Mouse (Mus musculus) embryo, embryonic 11.5 days (tissue): ENCODE data around the gene Gm3435.
"Not testable (repeated sequence)": the region's sequence is repeated elsewhere in the genome, so short reads cannot be mapped to it uniquely, and the experiment has no call there.

ENCODE experiments used
- DNase-seq: peaks from one replicate; pipeline ENCODE4 v3.0.0-alpha.2; 2012; ENCODE audit warnings: low read depth, low spot score

Gm3435 gene

DNA sequence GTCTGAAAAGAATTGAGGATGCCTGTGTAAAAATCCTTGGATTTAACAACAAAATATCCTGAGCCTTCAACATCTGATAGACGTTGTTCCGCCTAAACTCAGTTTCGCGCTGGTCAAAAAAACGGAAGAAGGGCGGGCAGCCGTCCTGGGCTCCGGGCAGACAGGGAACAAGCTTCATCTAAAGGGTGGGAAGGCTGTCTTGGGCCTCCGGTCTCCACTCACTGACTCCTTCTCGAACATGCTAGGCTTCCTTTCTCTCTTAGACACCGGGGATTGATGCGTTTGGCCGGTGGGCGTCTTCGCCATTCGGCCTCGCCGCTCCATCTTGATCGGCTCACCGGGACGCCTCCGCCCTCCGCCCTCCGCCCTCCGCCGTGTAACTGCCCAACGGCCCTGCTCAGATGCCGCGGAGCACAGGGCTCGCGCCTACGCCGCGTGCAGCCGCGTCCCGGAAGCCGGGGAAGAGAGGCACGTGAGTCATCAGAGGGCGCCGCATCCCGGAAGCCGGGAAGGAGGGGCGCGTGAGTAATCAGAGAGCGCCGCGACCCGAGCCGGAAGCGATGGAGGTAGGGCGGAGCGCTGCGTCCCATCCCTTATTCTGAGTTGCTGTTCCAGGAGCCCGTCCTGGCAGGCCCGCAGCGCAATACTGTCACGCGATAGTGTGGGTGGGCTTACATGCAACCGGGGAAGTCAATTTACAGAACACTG lies at the start of gene Gm3435:
Gene Gm3435 (plus strand): TSS at position 471 of the 708 bp plus-strand sequence.
- DNase-seq, result not testable (repeated sequence)

GRCm38 (mm10) chr17:14960520-14960919 lies 49.5 kb upstream of the Gm3435 start:
- DNase-seq, result no peak

DNA sequence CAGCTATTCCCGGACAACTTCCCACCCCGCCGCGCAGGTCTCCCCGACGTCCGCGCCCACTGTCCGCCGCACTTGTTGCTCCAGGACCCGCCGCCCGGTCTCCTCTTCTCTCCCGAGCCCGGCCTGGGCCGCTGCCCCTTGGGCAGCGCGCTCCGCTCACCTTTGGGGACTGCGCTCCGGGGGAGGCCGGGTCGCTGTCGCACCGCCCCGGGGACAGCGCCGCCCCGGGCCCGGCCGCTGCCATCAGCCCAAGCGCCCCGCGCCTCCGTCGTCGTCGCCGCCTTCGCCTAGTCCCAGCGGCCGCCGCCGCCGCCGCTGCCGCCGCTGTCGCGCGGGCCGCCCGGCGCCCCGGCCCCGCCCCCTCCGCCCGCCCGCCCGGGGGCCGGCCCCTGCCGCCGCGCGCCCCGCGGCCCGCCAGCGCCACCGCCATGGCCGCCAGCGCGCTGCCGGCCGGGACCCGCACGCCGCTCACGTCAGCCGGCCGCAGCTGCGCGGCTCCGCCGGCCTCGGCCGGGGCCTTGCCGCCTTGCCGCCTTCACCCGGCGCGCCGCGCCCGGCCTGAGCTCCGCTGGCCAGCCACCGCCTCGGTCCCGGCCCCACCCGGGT lies 48.9 kb upstream of the Gm3435 start, which contains the start of gene Phf10:
Gene Phf10 (minus strand): TSS at position 323 of the 606 bp plus-strand sequence.
- not testable (repeated sequence) for DNase-seq

DNA sequence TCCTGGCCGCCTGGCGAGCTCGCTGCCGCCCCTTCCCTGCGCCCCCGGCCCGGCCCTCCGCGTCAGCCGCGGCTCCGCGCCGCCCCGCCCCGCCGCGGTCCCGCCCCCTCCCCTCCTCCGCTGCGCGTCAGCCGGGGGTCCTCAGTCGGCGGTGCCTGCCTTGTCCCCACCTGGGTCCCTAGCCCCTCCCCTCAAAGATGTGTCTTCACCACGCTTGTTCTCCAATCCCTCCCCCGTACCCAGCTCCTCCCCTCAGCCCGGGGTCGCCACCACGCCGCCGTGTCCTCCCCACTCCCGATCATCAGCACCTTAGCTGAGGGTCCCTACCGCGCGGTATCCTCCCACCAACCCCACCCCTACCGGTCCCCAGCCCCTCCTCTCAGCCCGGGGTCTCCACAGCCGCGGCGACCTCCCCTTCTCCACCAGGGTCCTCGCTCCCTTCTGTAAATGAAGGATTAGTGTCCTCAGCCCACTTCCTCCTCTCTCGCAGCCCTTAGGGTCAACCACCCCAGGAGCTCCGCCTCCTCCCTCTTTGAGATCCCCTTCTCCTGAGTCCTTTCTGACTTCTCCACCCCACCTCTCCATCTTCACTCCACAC lies 48.3 kb upstream of the Gm3435 start:
- not testable (repeated sequence) for DNase-seq

DNA sequence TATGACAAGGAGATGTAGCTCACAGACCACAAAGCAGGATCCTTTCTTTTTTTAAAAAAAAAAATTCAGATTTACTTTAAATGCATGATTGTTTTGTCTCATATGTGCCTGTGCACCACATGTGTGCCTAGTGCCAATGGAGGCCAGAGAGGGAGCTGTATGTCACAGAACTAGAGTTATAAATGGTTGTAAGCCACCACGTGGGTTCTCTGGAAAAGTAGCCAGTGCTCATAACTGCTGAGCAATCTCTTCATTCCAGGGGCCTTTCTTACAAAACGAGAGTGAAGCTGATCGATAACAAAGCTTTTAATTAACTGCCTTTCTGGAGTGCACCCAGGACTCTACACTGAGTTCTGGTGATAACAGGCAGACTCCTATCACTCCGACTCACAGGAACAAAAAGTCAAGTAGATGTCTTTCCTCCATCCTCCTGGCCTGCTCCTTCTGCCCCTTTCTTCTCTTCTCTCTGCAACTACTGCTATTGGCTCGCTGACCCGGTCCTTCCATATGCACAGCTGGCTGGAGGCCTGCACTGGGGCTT lies 41.5 kb upstream of the Gm3435 start:
- DNase-seq, result not testable (repeated sequence)

GRCm38 (mm10) chr17:14977718-14978361 lies 32.1 kb upstream of the Gm3435 start:
- not testable (repeated sequence) for DNase-seq

- DNase-seq, result not testable (repeated sequence)
These were observed 31.5 kb upstream of the Gm3435 start, which contains the start of the genes 9030025P20Rik and Gm3417 for GRCm38 (mm10) chr17:14978362-14979038. 9030025P20Rik (plus strand) TSS chr17:14978468. Gm3417 (minus strand) TSS chr17:14978790.

DNA sequence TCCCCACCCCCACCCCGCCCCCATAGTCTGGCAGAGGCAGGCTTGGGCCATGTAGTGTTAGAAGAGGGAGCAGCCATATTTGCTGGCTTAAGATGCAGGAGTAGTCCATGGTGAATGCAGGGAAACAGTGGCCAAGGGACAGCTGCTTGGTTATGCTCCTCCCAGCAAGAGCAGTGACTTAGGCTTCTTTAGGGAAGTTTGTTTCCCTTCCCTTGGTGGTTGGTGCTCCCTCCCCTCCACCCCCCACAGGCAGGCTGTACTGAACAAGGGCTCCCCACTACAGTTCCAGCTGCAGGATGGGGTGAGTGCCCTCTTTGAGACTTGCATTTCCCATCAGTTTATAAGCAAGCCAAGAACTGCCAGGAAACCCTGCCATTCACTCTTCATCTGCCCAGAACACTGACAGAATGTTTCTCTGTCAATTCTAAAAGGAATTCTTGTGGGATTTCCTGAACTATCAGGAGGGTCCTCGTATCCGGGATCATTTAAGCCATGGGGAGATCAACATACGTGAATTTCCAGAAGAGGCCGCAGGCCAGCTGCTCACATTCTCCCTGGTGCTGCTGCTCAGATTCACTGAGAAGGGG lies 19.8 kb upstream of the Gm3435 start:
- not testable (repeated sequence) for DNase-seq

DNA sequence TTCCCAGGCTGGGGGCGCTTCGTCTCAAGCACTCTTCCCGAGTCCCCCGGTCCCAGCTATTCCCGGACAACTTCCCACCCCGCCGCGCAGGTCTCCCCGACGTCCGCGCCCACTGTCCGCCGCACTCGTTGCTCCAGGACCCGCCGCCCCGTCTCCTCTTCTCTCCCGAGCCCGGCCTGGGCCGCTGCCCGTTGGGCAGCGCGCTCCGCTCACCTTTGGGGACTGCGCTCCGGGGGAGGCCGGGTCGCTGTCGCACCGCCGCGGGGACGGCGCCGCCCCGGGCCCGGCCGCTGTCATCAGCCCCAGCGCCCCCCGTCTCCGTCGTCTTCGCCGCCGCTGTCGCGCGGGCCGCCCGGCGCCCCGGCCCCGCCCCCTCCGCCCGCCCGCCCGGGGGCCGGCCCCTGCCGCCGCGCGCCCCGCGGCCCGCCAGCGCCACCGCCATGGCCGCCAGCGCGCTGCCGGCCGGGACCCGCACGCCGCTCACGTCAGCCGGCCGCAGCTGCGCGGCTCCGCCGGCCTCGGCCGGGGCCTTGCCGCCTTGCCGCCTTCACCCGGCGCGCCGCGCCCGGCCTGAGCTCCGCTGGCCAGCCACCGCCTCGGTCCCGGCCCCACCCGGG lies 17.3 kb upstream of the Gm3435 start:
- DNase-seq, result not testable (repeated sequence)

DNA sequence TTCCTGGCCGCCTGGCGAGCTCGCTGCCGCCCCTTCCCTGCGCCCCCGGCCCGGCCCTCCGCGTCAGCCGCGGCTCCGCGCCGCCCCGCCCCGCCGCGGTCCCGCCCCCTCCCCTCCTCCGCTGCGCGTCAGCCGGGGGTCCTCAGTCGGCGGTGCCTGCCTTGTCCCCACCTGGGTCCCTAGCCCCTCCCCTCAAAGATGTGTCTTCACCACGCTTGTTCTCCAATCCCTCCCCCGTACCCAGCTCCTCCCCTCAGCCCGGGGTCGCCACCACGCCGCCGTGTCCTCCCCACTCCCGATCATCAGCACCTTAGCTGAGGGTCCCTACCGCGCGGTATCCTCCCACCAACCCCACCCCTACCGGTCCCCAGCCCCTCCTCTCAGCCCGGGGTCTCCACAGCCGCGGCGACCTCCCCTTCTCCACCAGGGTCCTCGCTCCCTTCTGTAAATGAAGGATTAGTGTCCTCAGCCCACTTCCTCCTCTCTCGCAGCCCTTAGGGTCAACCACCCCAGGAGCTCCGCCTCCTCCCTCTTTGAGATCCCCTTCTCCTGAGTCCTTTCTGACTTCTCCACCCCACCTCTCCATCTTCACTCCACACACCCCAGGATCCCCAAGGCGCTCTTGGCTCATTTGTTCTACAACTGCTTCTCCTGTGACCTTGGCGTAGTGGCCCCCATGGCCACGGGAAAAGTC lies 16.7 kb upstream of the Gm3435 start:
- not testable (repeated sequence) for DNase-seq

GRCm38 (mm10) chr17:14994140-14994539 lies 15.8 kb upstream of the Gm3435 start:
- not testable (repeated sequence) for DNase-seq

DNA sequence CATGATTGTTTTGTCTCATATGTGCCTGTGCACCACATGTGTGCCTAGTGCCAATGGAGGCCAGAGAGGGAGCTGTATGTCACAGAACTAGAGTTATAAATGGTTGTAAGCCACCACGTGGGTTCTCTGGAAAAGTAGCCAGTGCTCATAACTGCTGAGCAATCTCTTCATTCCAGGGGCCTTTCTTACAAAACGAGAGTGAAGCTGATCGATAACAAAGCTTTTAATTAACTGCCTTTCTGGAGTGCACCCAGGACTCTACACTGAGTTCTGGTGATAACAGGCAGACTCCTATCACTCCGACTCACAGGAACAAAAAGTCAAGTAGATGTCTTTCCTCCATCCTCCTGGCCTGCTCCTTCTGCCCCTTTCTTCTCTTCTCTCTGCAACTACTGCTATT lies 9.9 kb upstream of the Gm3435 start:
- DNase-seq, result not testable (repeated sequence)

DNA sequence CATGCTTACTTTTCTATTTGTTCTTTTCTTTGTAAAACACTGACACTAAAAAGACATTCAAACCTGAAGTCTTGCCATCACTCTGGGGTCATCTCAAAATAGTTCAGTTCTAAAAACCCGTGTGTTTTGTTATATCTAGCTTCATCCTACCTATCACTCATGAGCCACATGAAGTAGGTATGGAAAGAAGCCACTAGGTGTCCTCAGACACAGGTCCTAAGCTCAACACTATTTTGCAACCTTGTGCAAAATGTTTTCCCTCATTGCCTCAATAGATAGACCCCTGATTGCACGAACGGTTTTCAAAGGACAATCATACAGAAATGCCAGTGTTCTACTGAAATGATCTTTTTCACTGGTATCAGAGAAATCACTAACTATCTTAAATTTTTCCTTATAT lies 888 bp upstream of the Gm3435 start:
- not testable (repeated sequence) for DNase-seq

DNA sequence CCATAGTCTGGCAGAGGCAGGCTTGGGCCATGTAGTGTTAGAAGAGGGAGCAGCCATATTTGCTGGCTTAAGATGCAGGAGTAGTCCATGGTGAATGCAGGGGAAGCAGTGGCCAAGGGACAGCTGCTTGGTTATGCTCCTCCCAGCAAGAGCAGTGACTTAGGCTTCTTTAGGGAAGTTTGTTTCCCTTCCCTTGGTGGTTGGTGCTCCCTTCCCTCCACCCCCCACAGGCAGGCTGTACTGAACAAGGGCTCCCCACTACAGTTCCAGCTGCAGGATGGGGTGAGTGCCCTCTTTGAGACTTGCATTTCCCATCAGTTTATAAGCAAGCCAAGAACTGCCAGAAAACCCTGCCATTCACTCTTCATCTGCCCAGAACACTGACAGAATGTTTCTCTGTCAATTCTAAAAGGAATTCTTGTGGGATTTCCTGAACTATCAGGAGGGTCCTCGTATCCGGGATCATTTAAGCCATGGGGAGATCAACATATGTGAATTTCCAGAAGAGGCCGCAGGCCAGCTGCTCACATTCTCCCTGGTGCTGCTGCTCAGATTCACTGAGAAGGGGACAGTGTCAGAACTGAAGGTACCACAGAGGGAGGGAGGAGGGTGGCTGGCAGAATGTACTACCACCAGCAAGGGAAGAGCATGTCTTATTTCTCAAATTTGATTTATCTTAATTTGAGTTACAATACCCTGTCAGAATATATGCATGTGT lies 11.7 kb downstream of the Gm3435 start:
- DNase-seq, result not testable (repeated sequence)

DNA sequence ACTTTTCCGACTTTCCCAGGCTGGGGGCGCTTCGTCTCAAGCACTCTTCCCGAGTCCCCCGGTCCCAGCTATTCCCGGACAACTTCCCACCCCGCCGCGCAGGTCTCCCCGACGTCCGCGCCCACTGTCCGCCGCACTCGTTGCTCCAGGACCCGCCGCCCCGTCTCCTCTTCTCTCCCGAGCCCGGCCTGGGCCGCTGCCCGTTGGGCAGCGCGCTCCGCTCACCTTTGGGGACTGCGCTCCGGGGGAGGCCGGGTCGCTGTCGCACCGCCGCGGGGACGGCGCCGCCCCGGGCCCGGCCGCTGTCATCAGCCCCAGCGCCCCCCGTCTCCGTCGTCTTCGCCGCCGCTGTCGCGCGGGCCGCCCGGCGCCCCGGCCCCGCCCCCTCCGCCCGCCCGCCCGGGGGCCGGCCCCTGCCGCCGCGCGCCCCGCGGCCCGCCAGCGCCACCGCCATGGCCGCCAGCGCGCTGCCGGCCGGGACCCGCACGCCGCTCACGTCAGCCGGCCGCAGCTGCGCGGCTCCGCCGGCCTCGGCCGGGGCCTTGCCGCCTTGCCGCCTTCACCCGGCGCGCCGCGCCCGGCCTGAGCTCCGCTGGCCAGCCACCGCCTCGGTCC lies 14.0 kb downstream of the Gm3435 start:
- DNase-seq, result not testable (repeated sequence)

- DNase-seq, result not testable (repeated sequence)
These were observed 14.7 kb downstream of the Gm3435 start for GRCm38 (mm10) chr17:15024502-15025193.

- not testable (repeated sequence) for DNase-seq
These were observed 15.5 kb downstream of the Gm3435 start for GRCm38 (mm10) chr17:15025513-15025912.

GRCm38 (mm10) chr17:15031414-15031813 lies 21.4 kb downstream of the Gm3435 start:
- DNase-seq, result not testable (repeated sequence)
